Mouse (Mus musculus): ENCODE measurements around the gene Hoxb8.

GRCm38 (mm10) chr11:96294245-96295091 is 12.8 kb downstream of the Hoxb8 start:
- no peak for TF ChIP-seq POLR2A (IDR thresholded peaks at IDR 0.05; ENCODE audit: borderline replicate concordance, low read depth, low read length)
- peak; percentile 58 for TF ChIP-seq CTCF (IDR thresholded peaks at IDR 0.05; ENCODE audit: low read depth, low read length)
